Mouse (Mus musculus) kidney, embryonic 14.5 days (tissue): ENCODE measurements around the gene Cdh1. TPM values are rescaled to one million over a fixed set of nuclear protein-coding genes. Genes with fewer than 3 reads are reported as not detected.

ENCODE experiments used
- ATAC-seq: fragments of 200-750 bp; cut with Nextera tagmentation; 2 replicates; pipeline ENCODE4 v1.8.0; 2017; ENCODE audit warnings: moderate number of reproducible peaks, mild to moderate bottlenecking, moderate TSS enrichment, moderate library complexity; ENCODE audit not compliant: low FRiP score, low TSS enrichment
- H3K27ac ChIP-seq: fragments of 300-500 bp; sonication (generic); 2 replicates; pipeline ENCODE4 v1.5.1; 2014; ENCODE audit warnings: low read depth, mild to moderate bottlenecking, low read length, moderate library complexity, mixed read lengths
- H3K27me3 ChIP-seq: fragments of 300-500 bp; sonication (generic); 2 replicates; pipeline ENCODE4 v1.6.1; 2014; ENCODE audit warnings: mild to moderate bottlenecking, low read length; ENCODE audit not compliant: control insufficient read depth, insufficient read depth
- H3K36me3 ChIP-seq: fragments of 300-500 bp; sonication (generic); 2 replicates; pipeline ENCODE4 v1.6.1; 2014; ENCODE audit warnings: low read length, mixed read lengths; ENCODE audit not compliant: control insufficient read depth, insufficient read depth
- H3K4me1 ChIP-seq: fragments of 300-500 bp; sonication (generic); 2 replicates; pipeline ENCODE4 v1.6.1; 2014; ENCODE audit warnings: low read length, mixed read lengths; ENCODE audit not compliant: control insufficient read depth, insufficient read depth
- H3K4me2 ChIP-seq: fragments of 300-500 bp; sonication (generic); replicated peaks from 2 replicates; pipeline ENCODE4 v1.6.1; 2014; ENCODE audit warnings: low read depth, mild to moderate bottlenecking, low read length
- H3K4me3 ChIP-seq: fragments of 300-500 bp; sonication (generic); 2 replicates; pipeline ENCODE4 v1.5.1; 2014; ENCODE audit warnings: mild to moderate bottlenecking, low read length
- H3K9ac ChIP-seq: fragments of 300-500 bp; sonication (generic); 2 replicates; pipeline ENCODE4 v1.6.1; 2014; ENCODE audit warnings: low read depth, mild to moderate bottlenecking, low read length, moderate library complexity
- H3K9me3 ChIP-seq: fragments of 300-500 bp; sonication (generic); 2 replicates; pipeline ENCODE4 v1.6.1; 2016; ENCODE audit warnings: low read length; ENCODE audit not compliant: control insufficient read depth
- WGBS: fragments of 180-500 bp; shearing (Covaris S2); extraction: QIAGEN DNeasy Blood & Tissue Kit; methylation state at CpG from one replicate; pipeline ENCODE4 v1.1.7; 2014; 5-methylcytosine and 5-hydroxymethylcytosine counted together
- polyA plus RNA-seq: library from polyadenylated mRNA; unstranded; fragments of >200 nt; fragmentation: Nextera tagmentation; extraction: Ambion mirVana; gene quantifications from 2 replicates; pipeline ENCODE4 v1.2.1, GENCODE M21; 2014

Gene Cdh1
- 31.5 and 88.4 TPM in 2 replicates for polyA plus RNA-seq

DNA sequence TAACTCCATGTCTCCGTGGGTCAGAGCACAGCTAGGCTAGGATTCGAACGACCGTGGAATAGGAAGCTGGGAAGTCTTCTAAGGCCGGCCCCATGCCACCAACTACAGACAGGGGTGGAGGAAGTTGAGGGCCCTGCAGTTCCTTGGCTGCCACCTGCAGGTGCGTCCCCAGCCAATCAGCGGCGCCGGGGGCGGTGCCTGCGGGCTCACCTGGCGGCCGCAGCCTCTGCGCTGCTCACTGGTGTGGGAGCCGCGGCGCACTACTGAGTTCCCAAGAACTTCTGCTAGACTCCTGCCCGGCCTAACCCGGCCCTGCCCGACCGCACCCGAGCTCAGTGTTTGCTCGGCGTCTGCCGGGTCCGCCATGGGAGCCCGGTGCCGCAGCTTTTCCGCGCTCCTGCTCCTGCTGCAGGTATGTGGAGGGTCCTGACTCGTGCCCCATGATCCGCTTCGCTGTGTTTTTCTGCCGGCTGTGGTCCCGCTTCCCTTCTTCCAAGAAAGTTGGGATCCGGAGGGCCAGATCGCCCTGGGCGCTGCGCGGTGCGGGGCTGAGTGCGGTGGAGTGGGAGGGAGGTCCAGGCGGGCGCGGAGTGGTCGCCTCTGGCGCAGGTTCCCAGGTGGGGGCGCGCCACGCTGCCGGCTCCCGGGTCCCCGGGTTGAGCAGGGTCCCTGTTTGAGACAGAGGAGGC lies at the start of gene Cdh1:
Gene Cdh1 (plus strand): TSS at position 221 of the 689 bp plus-strand sequence.
- WGBS, result under 1% methylated on average over 52 of the region's 53 CpGs
- H3K27ac ChIP-seq, result peak within 1 kb of the TSS; percentile 60
- peak; percentile 83 for ATAC-seq
- H3K36me3 ChIP-seq, result no peaks in the 10 kb centered on the region
- peak within 1 kb of the TSS; percentile 58 for H3K4me2 ChIP-seq
- H3K9ac ChIP-seq, result peak within 1 kb of the TSS; percentile 61
- H3K4me1 ChIP-seq, result peaks cover 14% of the 10 kb centered on the region; the same call in 1 of the 2 replicates
- H3K27me3 ChIP-seq, result peaks cover 31% of the 10 kb centered on the region
- no peaks in the 10 kb centered on the region for H3K9me3 ChIP-seq
- H3K4me3 ChIP-seq, result peak within 1 kb of the TSS; percentile 49

DNA sequence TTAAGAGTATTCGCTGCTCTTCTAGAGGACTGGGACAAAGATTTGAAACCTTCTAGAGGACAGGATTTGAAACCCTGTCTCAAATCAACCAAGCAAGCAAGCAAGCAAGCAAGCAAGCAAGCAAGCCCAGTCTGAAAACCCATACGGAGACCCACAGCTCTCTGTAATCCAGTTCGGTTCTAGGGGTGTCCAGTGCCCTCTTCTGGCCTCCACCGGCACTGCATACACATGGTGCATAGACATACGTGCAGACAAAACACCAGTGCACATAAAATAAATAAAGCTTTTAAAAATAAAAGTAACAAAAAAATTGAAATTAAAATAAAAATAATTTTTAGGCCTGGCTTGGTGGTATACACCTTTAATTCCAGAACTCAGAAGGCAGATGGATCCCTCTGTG lies 49.1 kb upstream of the Cdh1 start:
- H3K9ac ChIP-seq, result no peak overlapping the region
- H3K4me3 ChIP-seq, result no peak overlapping the region
- H3K9me3 ChIP-seq, result peaks cover 2% of the 10 kb centered on the region; the same call in 1 of the 2 replicates
- peaks cover 14% of the 10 kb centered on the region; the same call in 1 of the 2 replicates for H3K36me3 ChIP-seq
- H3K4me1 ChIP-seq, result no peaks in the 10 kb centered on the region
- no peaks in the 10 kb centered on the region for H3K27me3 ChIP-seq
- H3K4me2 ChIP-seq, result no peak overlapping the region
- 95% methylated on average over 5 of the region's 5 CpGs for WGBS
- H3K27ac ChIP-seq, result no peak overlapping the region
- no peak for ATAC-seq

GRCm38 (mm10) chr8:106556068-106556645 lies 47.0 kb upstream of the Cdh1 start:
- H3K4me3 ChIP-seq, result no peak overlapping the region
- H3K4me1 ChIP-seq, result no peaks in the 10 kb centered on the region
- H3K27me3 ChIP-seq, result no peaks in the 10 kb centered on the region
- no peak for ATAC-seq
- H3K9me3 ChIP-seq, result peaks cover 2% of the 10 kb centered on the region; the same call in 1 of the 2 replicates
- no peak overlapping the region for H3K4me2 ChIP-seq
- no peak overlapping the region for H3K9ac ChIP-seq
- H3K36me3 ChIP-seq, result peaks cover 14% of the 10 kb centered on the region; the same call in 1 of the 2 replicates
- WGBS, result 59% methylated on average over 6 of the region's 7 CpGs
- no peak overlapping the region for H3K27ac ChIP-seq

GRCm38 (mm10) chr8:106559844-106560243 lies 43.3 kb upstream of the Cdh1 start:
- H3K9me3 ChIP-seq, result peaks cover 2% of the 10 kb centered on the region; the same call in 1 of the 2 replicates
- H3K27me3 ChIP-seq, result no peaks in the 10 kb centered on the region
- no peak overlapping the region for H3K9ac ChIP-seq
- 59% methylated on average over 9 of the region's 9 CpGs for WGBS
- ATAC-seq, result no peak
- no peak overlapping the region for H3K27ac ChIP-seq
- H3K4me3 ChIP-seq, result no peak overlapping the region
- no peak overlapping the region for H3K4me2 ChIP-seq
- H3K36me3 ChIP-seq, result peaks cover 7% of the 10 kb centered on the region; the same call in 1 of the 2 replicates
- no peaks in the 10 kb centered on the region for H3K4me1 ChIP-seq

GRCm38 (mm10) chr8:106561097-106561865 lies 41.9 kb upstream of the Cdh1 start:
- ATAC-seq, result peak; percentile 85
- 21% methylated on average over 21 of the region's 21 CpGs for WGBS
- no peak overlapping the region; the same call in 1 of the 2 replicates for H3K4me2 ChIP-seq

DNA sequence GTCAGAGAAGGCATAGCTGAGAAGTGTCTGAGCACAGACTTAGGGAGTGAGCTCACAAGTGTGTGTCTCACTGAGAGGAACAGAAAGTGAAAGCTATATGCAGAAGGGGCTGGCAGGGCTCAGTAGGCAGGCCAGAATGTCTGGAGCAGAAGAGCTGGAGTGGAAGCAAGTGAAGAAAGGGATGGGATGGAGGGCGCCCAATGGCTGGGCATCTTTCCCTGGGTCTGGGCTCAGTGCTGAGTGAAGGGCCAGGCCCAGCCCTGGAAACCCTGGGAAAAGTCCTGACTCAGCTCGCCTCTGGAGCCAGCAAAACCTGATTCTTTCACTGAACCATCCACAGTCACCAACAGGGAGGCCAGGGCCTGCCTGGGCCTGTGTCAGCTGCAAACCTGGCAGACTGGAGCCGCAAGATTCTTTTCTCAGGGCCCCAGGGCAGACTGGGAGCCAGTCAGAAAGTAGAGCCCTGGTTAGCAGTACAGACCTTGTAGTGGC lies 39.4 kb upstream of the Cdh1 start:
- H3K4me3 ChIP-seq, result no peak overlapping the region
- H3K4me2 ChIP-seq, result no peak overlapping the region
- H3K27ac ChIP-seq, result peak overlapping the region; percentile 47; the same call in 1 of the 2 replicates
- 82% methylated on average over 3 of the region's 3 CpGs for WGBS
- no peaks in the 10 kb centered on the region for H3K27me3 ChIP-seq
- no peaks in the 10 kb centered on the region for H3K4me1 ChIP-seq
- no peak for ATAC-seq
- no peak overlapping the region for H3K9ac ChIP-seq
- no peaks in the 10 kb centered on the region for H3K36me3 ChIP-seq
- no peaks in the 10 kb centered on the region for H3K9me3 ChIP-seq

More at GRCm38 (mm10) chr8:106561097-106561865, 41.9 kb upstream of the Cdh1 start:
- H3K27me3 ChIP-seq, result no peaks in the 10 kb centered on the region
- H3K9ac ChIP-seq, result no peak overlapping the region
- peaks cover 2% of the 10 kb centered on the region; the same call in 1 of the 2 replicates for H3K9me3 ChIP-seq
- H3K36me3 ChIP-seq, result no peaks in the 10 kb centered on the region
- no peak overlapping the region for H3K27ac ChIP-seq
- no peak overlapping the region for H3K4me3 ChIP-seq
- no peaks in the 10 kb centered on the region for H3K4me1 ChIP-seq

DNA sequence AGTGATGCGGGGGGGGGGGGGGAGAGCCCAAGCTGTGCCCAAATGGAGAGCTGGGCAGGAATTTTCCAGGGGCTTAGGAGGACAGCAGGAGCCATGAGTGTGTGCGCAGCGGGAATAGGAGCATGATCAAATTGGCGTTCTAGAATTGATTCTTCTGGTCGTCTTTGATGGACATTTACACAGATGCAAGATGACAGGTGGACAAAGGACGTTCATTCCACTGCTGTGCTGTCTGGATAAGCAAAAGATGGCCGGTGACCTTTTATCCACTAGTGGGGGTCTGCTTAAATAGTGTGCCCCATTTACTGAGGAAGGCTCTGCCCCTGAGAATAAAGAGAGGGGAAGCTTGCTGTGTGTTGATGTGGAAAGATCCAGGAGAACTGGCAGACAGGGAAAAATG lies 34.1 kb upstream of the Cdh1 start:
- Histone ChIP-seq H3K4me3 (no peak overlapping the region), H3K9ac (no peak overlapping the region), H3K27me3 (no peaks in the 10 kb centered on the region), H3K9me3 (no peaks in the 10 kb centered on the region), H3K4me2 (no peak overlapping the region), H3K36me3 (no peaks in the 10 kb centered on the region), H3K27ac (no peak overlapping the region), H3K4me1 (no peaks in the 10 kb centered on the region)
- WGBS, result 92% methylated on average over 7 of the region's 7 CpGs
- no peak for ATAC-seq

DNA sequence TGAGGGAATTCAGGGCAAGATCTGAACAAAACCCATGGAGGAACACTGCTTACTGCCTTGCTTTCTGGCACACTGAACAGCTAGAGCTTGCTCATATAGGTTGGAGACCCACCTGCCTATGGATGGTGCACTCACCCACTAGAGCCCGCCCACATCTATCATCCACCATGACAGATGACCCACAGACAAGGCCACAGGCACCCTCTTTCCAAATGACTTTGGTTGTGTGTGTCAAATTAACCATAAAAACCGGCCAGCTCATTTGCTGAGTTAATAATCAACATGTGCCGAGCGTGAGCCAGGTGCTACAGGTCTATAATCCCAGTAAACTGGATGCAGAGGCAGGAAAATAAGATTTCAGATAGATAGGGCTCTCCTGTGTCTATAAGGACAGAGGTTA lies 32.8 kb upstream of the Cdh1 start:
- ATAC-seq, result peak; percentile 86
- WGBS, result 49% methylated on average over 4 of the region's 4 CpGs
- H3K9me3 ChIP-seq, result no peaks in the 10 kb centered on the region
- no peak overlapping the region for H3K9ac ChIP-seq
- H3K27ac ChIP-seq, result no peak overlapping the region
- no peaks in the 10 kb centered on the region for H3K36me3 ChIP-seq
- no peak overlapping the region for H3K4me2 ChIP-seq
- no peaks in the 10 kb centered on the region for H3K27me3 ChIP-seq
- no peak overlapping the region for H3K4me3 ChIP-seq
- no peaks in the 10 kb centered on the region for H3K4me1 ChIP-seq
